Mouse (Mus musculus): ENCODE results near the gene Pmm2.

Pmm2 gene

DNA sequence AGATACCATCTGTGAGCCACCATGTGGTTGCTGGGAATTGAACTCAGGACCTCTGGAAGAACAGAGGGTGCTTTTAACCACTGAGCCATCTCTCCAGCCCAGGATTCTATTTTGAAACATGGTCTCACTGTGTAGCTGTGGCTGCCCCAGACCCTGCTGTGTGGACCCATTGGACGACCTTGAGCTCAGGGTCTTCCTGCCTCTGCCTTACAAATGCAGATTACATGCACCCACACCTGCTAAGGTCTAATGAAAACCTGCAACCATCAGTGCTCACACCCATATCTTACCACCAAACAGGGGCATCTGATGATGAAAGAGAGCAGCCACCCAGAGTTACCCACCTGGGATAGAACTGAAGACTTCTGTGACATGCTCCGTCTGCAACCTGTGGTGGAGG lies 18.8 kb downstream of the Pmm2 start:
- no peak for DNase-seq (ENCODE audit: low spot score in 2 of 2)

DNA sequence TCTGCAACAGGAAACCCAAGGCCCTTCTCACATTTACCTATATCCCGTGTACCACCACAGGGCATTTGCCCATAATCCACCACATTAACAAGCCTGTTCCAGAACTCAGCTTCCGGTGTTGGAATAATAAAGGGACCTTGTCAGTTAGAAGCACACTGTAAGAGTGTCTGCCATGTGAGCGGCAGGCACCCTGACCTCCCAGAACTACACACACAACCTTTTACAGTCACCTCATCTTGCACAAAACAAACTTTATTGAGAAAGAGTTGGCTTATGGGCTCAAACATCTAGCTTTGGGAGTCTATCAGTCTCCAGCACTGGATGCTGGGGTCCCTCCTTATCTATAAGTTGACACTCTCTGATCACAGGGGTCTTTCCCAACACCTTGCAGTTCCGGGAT lies 20.9 kb downstream of the Pmm2 start:
- no peak for DNase-seq (ENCODE audit: low spot score in 2 of 2)

DNA sequence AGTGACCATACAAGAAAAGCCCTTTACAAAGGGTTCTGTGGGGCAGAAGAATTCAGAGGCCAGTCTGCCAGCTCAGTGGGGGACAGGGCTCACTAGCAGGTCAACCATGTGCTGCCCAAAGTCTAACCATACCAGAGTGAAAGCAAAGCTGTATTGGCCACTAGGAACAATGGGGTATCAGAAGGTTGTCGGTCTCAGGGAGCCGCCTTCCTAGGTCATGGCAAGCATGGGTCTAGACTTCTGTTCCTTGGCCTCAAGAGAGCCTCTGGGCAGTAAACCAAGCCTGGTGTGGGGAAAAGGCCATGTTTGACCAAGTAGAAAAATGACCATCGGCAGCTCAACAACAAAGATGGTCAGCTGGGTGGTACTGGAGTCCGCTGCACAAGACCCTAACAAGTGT lies 21.3 kb downstream of the Pmm2 start:
- DNase-seq (ENCODE audit: low spot score in 2 of 2), result no peak

DNA sequence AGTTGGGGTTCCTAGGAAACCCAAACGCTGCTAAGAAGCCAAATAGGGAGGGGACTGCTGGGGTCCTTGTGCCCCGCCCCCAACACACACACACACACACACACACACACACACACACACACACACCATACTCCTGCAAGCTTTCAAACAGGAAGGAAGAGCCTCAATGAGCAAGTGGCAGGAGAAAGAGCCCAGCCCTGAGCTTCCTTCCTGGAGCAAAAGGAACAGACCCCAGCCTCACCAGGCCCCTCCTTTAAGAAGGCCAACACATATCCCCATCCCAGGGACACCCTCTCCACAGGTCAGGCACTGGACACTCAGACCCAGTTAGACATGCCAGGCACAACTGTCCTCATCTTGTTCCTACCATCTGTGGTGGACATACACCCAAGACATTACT lies 25.5 kb downstream of the Pmm2 start:
- no peak for DNase-seq (ENCODE audit: low spot score in 2 of 2)

DNA sequence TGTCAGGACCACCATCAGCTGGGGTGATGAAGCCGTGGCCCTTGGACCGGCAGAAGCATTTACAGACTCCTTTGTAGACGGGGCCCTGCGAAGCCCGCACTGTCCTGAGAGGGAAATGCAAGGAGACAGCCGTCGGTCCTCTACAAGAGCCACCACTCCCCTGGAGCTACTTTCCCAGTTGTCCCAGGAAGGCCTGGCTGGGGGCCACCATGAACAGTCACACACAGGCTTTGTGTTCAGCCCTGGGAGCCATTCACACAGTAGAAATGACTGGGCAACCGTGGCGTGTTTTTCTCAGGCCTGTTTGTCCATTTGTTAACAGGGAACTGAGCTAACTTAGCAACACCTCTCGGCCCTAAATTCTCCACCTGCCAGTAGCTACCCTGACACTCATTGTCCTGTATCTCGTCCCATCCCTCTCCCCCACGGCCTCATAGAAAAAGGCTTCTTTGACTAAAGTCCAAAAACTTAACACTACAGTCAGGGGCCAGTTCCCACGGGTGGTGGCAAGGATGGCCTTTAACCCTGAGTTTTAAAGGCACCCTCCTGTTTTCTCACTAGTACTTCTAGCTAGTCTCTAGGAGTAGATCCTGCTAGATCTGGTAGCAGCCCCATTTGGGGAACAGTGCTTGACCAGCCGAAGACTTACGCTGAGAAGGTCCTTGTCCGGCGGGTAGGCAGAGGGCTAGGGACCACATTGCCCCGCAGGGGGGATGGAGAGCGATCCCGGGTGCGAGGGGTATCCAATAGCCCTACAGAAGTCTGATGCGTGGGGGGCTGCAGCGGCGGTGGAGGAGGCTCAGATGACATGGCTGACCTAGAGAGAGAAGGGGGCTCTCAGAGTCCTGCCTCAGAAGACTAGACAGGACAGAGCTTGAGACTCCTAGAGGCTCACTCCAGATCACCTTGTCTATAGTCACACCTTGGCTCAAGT lies 26.4 kb downstream of the Pmm2 start:
- no peak for DNase-seq (ENCODE audit: low spot score in 2 of 2)

DNA sequence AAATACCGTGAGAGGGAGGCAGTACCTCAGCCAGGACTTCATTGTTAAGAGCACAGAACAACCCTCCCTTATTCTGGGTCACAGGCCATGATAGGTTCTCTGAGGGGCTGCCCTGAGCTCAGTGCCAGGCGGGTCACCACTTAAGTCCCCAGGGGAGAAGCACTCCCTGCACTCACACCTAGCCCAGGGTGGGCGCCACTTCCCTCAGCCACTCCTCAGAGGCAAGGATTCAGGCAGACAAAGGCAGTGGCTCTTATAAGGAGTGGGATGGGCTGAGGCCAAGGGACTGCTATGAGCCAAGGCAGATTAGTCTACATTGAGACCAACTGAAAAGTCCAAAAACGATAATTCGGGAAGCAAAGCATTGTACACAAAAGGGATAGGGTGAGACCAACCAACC lies 27.9 kb downstream of the Pmm2 start:
- DNase-seq (ENCODE audit: low spot score in 2 of 2), result no peak

DNA sequence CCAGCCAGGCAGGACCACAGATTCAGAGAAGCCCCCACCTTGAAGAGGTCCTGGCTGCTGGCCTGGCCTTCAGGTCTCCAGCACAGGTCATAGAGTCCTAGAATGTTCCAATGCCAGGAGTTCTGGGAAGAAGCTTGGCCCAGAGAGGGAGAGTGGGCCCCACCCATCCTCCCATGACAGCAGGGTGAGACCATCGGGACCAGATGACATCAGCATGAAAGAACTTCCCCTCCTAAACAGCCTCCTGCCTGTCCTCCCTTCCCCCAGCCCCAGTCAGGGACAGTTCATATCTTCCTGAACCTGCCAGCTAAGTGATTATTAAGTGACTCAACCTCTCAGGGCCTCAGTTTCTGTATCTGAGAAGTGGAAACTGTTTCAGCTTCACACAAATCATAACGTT lies 29.0 kb downstream of the Pmm2 start:
- no peak for DNase-seq (ENCODE audit: low spot score in 2 of 2)

DNA sequence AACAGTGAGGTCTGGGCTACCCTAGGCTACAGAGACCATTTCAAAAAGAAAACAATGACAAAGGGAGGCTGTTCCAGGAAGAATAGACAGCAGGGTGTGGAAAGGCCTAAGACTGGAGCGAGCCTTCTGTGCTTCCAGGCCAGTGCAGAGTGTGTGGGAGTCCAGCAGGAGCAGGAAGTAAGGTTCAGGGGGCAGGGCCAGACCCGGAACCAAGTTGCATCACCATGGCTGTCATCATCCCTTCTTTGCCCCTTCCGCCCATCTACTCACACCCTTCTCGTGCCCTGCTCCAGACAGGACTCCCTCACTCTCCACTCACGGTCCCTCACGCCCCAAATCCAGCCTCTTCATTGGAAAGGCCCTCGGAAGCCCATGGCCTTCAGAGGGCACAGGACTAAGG lies 29.8 kb downstream of the Pmm2 start:
- DNase-seq (ENCODE audit: low spot score in 2 of 2), result no peak

DNA sequence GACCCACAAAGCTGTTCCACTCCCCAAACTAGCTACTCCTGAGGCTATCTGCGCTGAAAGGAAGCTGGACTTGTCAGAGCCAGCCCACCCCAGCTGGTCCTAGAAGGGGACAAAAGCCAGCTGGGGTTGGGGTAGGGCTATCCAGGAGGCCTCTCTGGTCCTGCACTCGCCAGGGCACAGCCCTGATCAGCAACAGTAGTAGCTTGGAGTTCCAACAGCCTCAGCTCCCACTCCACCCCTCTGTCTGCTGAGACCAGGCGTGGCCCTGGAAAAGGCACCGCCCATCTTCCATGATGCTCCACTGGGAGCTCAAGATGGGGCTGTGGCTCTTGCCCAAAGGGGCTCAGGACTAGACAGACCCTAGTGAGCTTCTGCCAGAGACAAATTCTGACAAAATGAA lies 30.3 kb downstream of the Pmm2 start:
- no peak for DNase-seq (ENCODE audit: low spot score in 2 of 2)

DNA sequence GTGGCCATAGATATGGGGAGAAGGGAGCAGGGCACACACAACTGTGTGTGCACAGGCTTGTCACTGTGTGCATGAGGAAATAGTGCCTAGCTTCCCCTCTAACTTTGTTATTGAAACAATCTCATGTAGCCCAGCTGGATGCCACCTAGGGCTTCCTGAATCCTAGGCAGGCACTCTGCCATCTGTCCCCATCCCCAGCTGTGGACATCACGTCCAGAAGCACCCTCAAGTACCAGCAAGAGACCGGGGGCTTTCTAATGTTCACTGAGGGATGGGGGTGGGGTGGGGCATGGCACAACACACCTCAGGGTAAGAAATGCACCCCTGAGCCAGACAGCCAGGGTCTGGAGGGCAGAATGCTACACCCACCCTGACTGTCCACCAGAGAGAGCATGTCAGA lies 30.9 kb downstream of the Pmm2 start:
- DNase-seq (ENCODE audit: low spot score in 2 of 2), result no peak

DNA sequence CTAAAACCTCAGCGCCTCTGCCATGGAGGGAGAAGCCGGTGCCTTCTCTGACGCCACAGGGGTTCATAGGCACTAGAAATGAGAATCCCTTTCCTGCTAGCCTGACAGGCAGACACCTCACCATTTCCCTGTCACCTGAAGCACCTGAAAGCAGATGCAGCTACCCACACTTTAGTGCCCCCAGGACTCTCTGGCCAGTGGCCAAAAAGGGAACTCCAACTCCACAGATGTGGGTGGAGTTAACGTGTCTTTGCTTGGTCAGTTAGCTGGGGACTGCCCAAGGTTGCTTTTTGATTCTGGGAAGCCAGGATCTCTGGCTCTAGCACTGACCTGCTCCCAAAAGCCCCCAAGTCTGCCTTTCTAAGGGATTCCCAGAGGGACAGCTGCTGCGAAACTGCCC lies 32.0 kb downstream of the Pmm2 start:
- no peak for DNase-seq (ENCODE audit: low spot score in 2 of 2)

DNA sequence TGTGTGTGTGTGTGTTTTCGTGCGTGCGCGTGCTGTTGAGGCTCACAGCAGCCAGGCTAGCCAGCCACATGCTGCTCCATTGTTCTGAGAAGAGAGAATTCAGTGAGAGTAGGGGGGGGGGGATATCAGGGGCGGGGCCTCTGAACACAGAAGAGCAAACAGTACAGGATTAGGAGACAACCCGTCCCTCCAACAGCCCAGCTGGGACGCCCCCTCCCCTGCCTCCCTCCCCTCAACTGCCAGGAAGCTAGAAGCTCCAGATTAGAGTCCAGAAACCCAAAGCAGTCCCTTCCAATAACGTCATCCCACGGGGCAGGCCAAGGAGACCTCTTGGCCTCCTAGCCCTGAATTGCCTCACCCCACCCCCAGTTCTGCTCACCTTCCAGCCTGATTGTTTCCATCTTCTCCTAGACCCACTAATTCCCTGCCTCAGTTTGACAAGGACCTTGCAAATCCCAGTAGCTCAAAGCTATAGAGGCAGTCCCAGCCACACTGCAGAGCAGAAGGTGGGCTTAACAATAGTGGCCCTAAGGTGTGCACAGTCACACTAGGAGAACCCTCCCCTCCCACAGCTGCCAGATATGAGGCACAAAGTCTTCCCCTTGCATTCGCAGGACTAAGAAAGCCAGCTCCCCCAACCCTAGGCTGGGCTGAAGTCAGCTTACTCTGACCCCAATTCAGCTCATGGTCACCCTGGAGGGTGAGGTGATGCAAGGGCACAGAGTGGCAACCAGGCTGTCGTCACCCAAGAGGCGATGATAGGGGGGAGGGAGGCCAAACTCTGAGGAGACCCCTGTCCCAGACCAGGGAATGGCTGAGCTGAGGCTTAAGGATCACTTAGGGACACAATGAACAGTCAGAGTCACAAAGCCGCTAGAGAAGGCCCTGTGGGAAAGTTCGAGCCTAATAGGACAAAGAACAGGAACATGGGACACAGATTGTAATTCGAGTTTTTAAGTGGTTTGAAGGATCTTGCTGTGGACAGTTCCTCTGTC lies 32.9 kb downstream of the Pmm2 start:
- no peak for DNase-seq (ENCODE audit: low spot score in 2 of 2)

DNA sequence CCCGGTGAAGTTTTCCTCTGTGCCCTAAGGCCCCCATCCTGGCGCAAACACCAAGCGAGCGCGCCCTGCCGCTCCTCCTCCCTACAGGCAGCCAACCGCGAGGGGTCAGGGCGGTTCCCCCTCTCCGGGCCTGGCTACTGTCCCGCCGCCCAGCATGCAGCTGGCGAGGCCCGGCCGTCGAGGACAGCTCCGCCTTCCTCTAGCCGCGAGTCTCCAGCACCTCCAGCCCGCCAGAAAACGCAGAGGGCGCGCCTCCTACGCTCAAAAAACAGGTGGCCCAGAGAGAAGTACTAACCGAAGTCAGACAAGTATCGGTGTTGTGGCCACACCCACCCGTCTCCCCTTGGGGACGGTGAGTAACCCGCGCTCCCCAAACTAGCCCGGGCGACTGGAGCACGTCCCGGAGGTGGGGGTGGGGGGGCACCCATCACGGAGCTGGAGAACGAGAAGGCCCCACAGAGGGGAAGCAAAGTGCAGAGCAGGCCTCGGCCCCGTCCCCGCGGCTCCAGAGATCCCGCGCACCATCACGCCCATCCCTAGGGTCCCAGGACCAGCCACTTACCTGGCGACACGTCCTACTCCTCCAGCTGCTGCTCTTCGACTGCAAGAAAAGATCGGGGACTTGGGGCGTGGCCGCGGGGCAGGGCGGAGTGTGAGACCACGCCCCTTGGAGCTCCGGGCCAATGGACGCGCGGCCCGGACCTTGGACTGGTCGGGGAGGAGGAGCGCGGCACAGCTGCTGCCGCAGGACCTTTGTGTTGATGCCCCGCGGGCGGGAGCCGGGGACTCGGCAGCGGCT lies 34.3 kb downstream of the Pmm2 start, which contains the start of gene Carhsp1:
Carhsp1 (minus strand) TSS at position 605 of the 799 bp plus-strand sequence.
- peak; percentile 90 to 94 for DNase-seq (ENCODE audit: low spot score in 2 of 2)

DNA sequence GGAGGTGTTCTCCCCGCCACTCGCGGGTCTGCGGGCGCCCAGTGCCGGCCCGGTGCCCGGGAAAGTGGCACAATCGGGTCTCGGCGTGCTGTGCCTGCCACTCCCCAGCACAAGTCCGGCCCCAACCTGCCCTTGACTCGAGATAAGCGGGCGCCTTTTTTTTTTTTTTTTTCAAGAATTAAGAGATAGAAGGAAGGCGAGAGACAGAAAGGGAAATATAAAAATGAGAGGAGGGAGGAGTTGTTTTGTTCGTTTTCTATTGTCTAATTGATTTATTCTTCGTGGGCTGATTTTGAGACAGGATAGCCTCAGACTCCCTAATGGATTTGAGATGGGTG lies 34.8 kb downstream of the Pmm2 start:
- DNase-seq (ENCODE audit: low spot score in 2 of 2), result no peak

DNA sequence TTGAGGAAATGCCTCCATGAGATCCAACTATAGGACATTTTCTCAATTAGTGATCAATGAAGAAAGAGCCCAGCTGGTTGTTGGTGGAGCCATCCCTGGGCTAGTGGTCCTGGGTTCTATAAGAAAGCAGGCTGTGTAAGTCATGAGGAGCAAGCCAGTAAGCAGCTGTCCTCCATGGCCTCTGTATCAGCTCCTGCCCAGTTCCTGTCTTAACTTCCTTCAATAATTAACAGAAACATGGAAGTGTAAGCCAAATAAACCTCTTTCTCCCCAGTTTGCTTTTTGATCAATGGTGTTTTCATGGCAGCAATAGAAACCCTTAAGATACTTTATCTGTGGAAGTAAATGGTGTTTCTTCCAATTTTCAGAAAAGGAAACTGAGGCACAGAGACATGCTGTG lies 35.3 kb downstream of the Pmm2 start:
- DNase-seq (ENCODE audit: low spot score in 2 of 2), result no peak

DNA sequence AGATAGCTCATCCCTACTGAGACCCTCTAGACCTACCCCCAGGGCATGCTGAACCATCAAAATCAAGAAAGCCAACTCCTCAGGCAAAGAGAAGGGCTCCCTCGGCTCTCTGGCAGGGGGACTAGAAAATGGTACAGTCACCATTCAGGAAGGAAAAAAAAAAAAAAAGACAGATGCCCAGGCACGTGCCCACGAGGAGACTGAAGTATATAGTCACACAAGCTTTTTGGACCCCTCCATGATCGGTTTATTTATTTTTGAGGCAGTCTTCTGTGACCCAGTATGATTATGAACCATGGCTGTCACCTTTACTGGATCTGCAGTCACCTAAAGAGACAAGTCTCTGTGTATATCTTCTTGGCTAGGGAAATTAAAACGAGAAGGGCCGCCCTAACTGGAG lies 35.9 kb downstream of the Pmm2 start:
- no peak for DNase-seq (ENCODE audit: low spot score in 2 of 2)

DNA sequence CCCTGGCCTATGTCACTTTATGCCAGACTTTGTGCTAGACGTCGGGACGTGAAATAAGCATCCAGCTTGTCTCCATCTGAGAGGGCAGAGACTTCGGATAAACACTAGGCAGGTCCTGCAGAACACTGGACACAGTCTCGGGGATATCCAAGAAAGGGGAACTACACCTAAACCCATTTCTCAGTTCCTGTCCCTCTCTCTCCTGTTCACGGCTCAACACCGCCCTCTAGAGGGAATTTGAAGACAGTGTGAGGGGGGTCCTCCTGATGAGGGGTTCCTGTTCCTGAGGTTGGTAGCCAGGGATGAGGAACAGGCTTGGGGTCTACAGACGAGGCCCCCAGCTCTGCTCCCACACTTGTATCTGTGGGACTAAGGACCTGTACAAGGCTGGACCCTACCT lies 36.7 kb downstream of the Pmm2 start:
- DNase-seq (ENCODE audit: low spot score in 2 of 2), result peak; percentile 53 to 74

DNA sequence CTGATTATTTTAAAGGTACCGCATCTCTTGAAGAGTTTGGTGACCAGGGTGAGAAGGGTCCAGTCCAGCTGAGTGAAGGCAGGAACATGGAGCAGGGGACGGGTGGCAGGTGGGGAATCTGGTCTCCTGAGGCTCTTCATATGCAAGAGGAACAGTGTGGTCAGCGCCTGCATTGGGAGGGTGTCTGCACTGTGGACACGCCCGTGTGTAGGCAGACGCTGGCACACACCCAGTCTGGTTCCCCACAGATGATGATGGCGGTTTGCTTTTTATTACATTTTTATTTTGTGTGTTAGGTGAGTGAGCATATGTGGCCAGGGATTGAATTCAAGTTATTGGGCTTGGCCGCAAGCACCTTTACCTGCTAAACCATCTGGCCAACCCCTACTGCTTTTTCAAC lies 38.1 kb downstream of the Pmm2 start:
- no peak for DNase-seq (ENCODE audit: low spot score in 2 of 2)

DNA sequence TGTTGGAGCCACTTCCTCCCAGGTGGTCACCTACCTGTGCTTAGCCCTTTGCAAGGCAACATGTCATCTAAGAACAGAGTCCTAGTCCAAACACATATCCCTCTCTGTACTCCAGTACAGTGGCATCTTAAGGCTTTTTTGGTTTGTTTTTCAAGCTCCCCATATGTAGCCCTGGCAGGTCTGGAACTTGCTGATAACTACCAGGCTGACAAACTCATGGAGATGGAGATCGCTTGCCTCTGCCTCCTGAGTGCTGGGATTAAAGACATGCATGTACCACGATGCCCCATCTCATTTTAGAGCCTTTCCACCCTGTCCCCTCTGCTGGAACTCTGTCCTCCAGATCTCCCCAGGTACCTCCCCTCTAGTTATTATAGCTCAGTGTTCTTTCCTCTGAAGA lies 38.8 kb downstream of the Pmm2 start:
- DNase-seq (ENCODE audit: low spot score in 2 of 2), result no peak

DNA sequence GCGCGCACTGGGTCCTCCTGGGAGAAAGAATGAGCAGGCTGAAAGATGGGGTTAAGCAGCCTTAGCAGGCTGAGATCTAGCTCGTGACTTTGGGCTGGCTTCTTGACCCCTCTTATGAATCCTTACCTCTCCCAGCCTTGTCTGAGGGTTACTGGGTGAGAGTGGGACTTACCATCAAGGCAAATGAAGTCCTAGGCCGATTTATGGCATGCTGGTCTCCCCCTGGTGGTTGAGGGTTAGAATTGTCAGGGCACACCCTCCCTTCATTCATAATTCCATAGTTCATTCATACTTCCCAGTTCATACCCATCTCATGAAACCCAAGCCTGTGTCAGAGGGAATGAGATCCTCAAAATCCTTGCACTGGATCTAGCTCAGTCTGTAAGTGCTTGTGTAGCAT lies 39.3 kb downstream of the Pmm2 start:
- peak; percentile 44 to 57 for DNase-seq (ENCODE audit: low spot score in 2 of 2)

DNA sequence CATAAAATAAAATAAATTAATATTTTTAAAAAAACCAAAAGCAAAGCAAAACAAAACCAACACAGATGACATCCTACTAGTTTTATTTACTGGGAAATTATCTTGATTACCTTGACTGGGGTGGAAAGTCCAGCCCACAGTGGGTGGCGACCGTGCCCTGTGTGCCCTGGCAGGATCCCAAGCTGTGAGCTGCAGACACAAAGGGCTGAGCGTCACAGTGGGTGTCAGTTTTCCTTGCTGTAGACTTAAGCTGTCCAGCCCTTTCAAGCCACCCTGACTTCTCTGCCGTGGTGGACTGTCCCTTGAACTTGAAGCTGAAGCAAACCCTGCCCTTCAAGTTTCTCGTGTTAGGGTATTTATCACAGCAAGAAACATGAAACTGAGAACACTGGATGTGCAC lies 40.6 kb downstream of the Pmm2 start:
- DNase-seq (ENCODE audit: low spot score in 2 of 2), result no peak

DNA sequence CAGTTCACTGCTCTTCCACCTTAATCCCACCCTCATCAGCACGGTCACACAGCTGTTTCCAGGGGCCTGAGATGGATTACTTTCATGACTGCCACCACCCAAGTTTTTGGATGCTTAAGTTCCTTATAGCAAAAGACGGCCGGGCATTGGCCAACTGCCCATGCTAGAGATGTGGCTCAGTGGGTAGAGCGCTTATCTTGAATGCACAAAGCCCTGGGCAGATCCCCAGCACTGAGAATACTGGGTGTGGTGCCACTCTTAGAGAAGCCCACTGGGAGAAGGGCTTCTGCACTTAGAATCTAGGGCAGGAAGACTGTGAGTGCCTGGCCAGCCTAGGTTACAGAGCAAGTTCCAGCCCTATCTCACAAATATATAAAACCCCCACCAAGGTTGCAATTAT lies 41.2 kb downstream of the Pmm2 start:
- DNase-seq (ENCODE audit: low spot score in 2 of 2), result no peak
